Mouse (Mus musculus): Measurements from ENCODE around the gene Maml2. TPM values are rescaled to one million over a fixed set of nuclear protein-coding genes. Genes with fewer than 3 reads are reported as not detected.
"Not testable (repeated sequence)": the region's sequence is repeated elsewhere in the genome, so short reads cannot be mapped to it uniquely, and the experiment has no call there.

Maml2 gene
- polyA plus RNA-seq, 1 experiment from 2014 or later: 9.3 TPM

DNA sequence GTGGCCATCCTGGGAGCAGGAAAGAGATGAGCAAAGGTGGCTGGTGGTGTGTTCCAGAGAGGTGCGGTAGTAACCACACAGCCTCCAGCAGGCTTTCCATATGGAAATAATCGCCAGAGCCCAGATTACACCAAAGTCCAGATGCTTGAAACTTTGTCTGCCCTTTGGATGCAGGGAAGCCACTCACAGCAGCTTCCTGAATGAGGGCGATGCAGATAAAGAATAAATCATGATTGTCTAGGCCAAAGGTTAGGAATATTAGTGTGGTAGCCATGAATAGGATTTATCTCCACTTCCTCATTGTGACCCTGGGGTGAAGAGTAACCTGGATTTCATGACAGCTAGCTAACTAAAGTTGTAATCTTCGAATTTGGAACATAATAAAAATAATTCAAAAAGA, 407.2 kb downstream of the Maml2 start:
- Histone ChIP-seq H3K9me3 (no peaks in the 10 kb centered on the region), H3K4me1 (no peaks in the 10 kb centered on the region), H3K9ac (replicated peaks) (no peak overlapping the region), H3K27ac (replicated peaks) (no peak overlapping the region), H3K4me3 (no peak overlapping the region), H3K27me3 (no peaks in the 10 kb centered on the region), H3K4me2 (replicated peaks) (no peak overlapping the region), H3K36me3 (peaks cover 5% of the 10 kb centered on the region)
- 90% methylated on average over 4 of the region's 4 CpGs for WGBS
- no peak for ATAC-seq (replicated peaks)

GRCm38 (mm10) chr9:13707066-13707555, 409.4 kb downstream of the Maml2 start:
- Histone ChIP-seq H3K4me1 (no peaks in the 10 kb centered on the region), H3K27me3 (no peaks in the 10 kb centered on the region), H3K4me3 (no peak overlapping the region), H3K4me2 (replicated peaks) (no peak overlapping the region), H3K27ac (replicated peaks) (no peak overlapping the region), H3K9ac (replicated peaks) (no peak overlapping the region), H3K36me3 (peaks cover 5% of the 10 kb centered on the region), H3K9me3 (no peaks in the 10 kb centered on the region)
- no peak for ATAC-seq (replicated peaks)
- 48% methylated on average over 3 of the region's 3 CpGs for WGBS

DNA sequence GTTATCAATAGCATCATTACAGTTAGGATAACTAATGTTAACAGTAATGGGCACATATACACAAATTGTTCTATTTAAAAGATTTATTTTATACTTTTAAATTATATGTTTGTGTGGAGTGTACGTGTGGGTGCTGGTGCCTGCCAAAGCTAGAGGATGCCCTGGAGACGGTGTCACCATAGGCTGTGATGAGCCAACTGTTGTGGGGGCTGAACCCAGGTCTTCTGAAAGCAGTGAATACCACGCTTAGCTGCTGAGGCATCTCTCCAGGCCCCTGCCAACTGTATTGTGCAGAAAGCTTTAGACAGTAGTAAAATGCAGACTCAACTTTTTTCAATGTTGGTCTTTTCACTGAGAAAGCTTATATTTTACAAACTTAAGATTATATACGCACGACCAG, 411.7 kb downstream of the Maml2 start:
- Histone ChIP-seq H3K4me3 (no peak overlapping the region), H3K9ac (replicated peaks) (no peak overlapping the region)
- 80% methylated on average over 5 of the region's 5 CpGs for WGBS

DNA sequence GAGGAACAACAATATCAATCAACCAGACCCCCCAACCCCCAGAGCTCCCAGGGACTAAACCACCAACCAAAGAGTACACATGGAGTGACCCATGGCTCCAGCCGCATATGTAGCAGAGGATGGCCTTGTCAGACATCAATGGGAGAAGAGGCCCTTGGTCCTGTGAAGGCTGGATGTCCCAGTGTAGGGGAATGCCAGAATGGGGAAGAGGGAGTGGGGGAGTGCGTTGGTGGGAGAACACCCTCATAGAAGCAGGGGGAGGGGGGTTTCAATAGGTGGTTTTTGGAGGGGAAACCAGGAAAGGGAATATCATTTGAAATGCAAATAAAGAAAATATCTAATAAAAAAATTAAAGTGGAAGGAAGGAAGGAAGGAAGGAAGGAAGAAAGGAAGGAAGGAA, 418.1 kb downstream of the Maml2 start:
- 78% methylated on average over 2 of the region's 2 CpGs for WGBS
- not testable (repeated sequence) for ATAC-seq (replicated peaks)

More for the DNA sequence above, 411.7 kb downstream of the Maml2 start:
- ATAC-seq (replicated peaks): no peak
- Histone ChIP-seq H3K4me1 (no peaks in the 10 kb centered on the region), H3K9me3 (no peaks in the 10 kb centered on the region), H3K27ac (replicated peaks) (no peak overlapping the region), H3K27me3 (no peaks in the 10 kb centered on the region), H3K4me2 (replicated peaks) (no peak overlapping the region), H3K36me3 (no peaks in the 10 kb centered on the region; the same call in 1 of the 2 replicates)

GRCm38 (mm10) chr9:13716316-13717099, 418.8 kb downstream of the Maml2 start:
- H3K4me3 ChIP-seq: no peak overlapping the region
- H3K9ac ChIP-seq (replicated peaks): no peak overlapping the region
- no peaks in the 10 kb centered on the region; the same call in 1 of the 2 replicates for H3K4me1 ChIP-seq
- H3K36me3 ChIP-seq: no peaks in the 10 kb centered on the region
- no peaks in the 10 kb centered on the region for H3K9me3 ChIP-seq
- peak; percentile 87 for ATAC-seq (replicated peaks)
- H3K27ac ChIP-seq (replicated peaks): no peak overlapping the region
- H3K27me3 ChIP-seq: no peaks in the 10 kb centered on the region
- 24% methylated on average over 8 of the region's 8 CpGs for WGBS
- no peak overlapping the region for H3K4me2 ChIP-seq (replicated peaks)

More for the DNA sequence above, 418.1 kb downstream of the Maml2 start:
- not testable (repeated sequence) for H3K4me1 ChIP-seq; H3K27ac ChIP-seq (replicated peaks); H3K27me3 ChIP-seq; H3K4me2 ChIP-seq (replicated peaks); H3K9ac ChIP-seq (replicated peaks); H3K4me3 ChIP-seq; H3K36me3 ChIP-seq; H3K9me3 ChIP-seq

DNA sequence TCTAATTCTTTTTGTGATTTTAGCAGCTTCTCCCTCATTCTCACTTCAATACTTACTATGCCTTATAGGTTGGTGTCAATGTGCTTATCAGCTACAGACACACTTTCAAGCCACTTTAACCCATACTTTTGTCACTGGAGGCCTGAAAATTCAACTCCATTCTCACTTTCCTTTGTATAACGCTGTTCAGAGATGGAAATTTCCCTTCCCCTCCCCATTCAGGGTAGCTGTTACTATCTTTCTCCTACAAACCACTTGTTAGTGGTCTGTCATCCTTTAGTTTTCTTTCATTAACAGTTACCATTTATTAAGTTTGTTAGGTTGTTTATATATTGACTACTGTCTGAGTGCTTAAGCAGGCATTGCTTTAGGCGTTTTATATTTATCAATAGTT, 450.6 kb downstream of the Maml2 start, which contains the start of gene Mtmr2:
Gene Mtmr2, plus strand, starts transcription at position 7 of the 394 bp plus-strand sequence.
- peak within 1 kb of the TSS; percentile 61 for H3K4me2 ChIP-seq (replicated peaks)
- peak within 1 kb of the TSS; percentile 79 for H3K4me3 ChIP-seq
- H3K27me3 ChIP-seq: no peaks in the 10 kb centered on the region
- no peaks in the 10 kb centered on the region for H3K9me3 ChIP-seq
- peak within 1 kb of the TSS; percentile 93 for H3K9ac ChIP-seq (replicated peaks)
- peak; percentile 0; the same call in 1 of the 2 replicates for ATAC-seq (replicated peaks)
- WGBS: 38% methylated on average over 2 of the region's 2 CpGs
- peak within 1 kb of the TSS; percentile 87 for H3K27ac ChIP-seq (replicated peaks)
- peaks cover 24% of the 10 kb centered on the region for H3K4me1 ChIP-seq
- no peaks in the 10 kb centered on the region for H3K36me3 ChIP-seq

GRCm38 (mm10) chr9:13748798-13749674, 451.3 kb downstream of the Maml2 start:
- peak; percentile 100 for ATAC-seq (replicated peaks)
- 0 out of 2 replicates have a peak, but pooled peaks cover 3% of the 10 kb centered on the region for H3K9me3 ChIP-seq
- peak overlapping the region; percentile 61 for H3K4me2 ChIP-seq (replicated peaks)
- no peaks in the 10 kb centered on the region for H3K36me3 ChIP-seq
- peaks cover 24% of the 10 kb centered on the region for H3K4me1 ChIP-seq
- H3K27me3 ChIP-seq: no peaks in the 10 kb centered on the region
- WGBS: 1% methylated on average over 60 of the region's 60 CpGs
- peak overlapping the region; percentile 87 for H3K27ac ChIP-seq (replicated peaks)
- H3K9ac ChIP-seq (replicated peaks): peak overlapping the region; percentile 93
- H3K4me3 ChIP-seq: peak overlapping the region; percentile 79

DNA sequence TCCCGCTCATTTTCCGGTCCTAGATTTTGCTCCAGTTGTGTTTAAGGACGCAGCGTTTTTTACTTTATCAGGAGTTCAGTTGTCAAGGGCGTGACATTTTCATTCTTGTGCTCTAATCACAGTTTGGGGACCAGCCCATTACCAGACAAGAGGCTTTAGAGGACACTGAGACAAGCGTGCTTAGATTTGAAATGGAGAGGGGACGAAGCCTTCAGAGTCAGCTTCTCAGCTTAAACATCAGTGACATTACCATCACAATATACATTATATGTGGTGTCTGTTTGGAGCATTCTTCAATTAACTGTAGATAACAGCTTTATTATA, 451.9 kb downstream of the Maml2 start:
- H3K4me3 ChIP-seq: peak overlapping the region; percentile 79
- WGBS: 1% methylated on average over 7 of the region's 7 CpGs
- H3K27ac ChIP-seq (replicated peaks): peak overlapping the region; percentile 87; the same call in 1 of the 2 replicates
- H3K4me1 ChIP-seq: peaks cover 24% of the 10 kb centered on the region
- H3K9ac ChIP-seq (replicated peaks): peak overlapping the region; percentile 93
- ATAC-seq (replicated peaks): no peak
- H3K36me3 ChIP-seq: no peaks in the 10 kb centered on the region
- H3K9me3 ChIP-seq: 0 out of 2 replicates have a peak, but pooled peaks cover 3% of the 10 kb centered on the region
- H3K4me2 ChIP-seq (replicated peaks): peak overlapping the region; percentile 61
- H3K27me3 ChIP-seq: no peaks in the 10 kb centered on the region

- Histone ChIP-seq H3K4me1 (peaks cover 24% of the 10 kb centered on the region), H3K27ac (replicated peaks) (no peak overlapping the region), H3K36me3 (no peaks in the 10 kb centered on the region), H3K9me3 (0 out of 2 replicates have a peak, but pooled peaks cover 3% of the 10 kb centered on the region), H3K9ac (replicated peaks) (no peak overlapping the region), H3K4me2 (replicated peaks) (no peak overlapping the region), H3K4me3 (no peak overlapping the region), H3K27me3 (no peaks in the 10 kb centered on the region)
- ATAC-seq (replicated peaks): no peak
- WGBS: 79% methylated on average over 4 of the region's 4 CpGs
Observed at GRCm38 (mm10) chr9:13752543-13752942, 454.8 kb downstream of the Maml2 start.

Small RNAs within 50 kb of the gene (microRNA-seq; reads per million reads assigned to microRNA genes)
- gene Gm22643: not detected

Other genes with a start within 250 kb of the Maml2 start
- 13.2 and 13.6 TPM in 2 replicates for gene Jrkl, start 52.1 kb upstream of the Maml2 start, polyA plus RNA-seq (2015; fragmentation: Nextera tagmentation; extraction: Ambion mirVana)
- 10.9 and 11.0 TPM in 2 replicates for gene Ccdc82, start 51.0 kb upstream of the Maml2 start, polyA plus RNA-seq (2015; fragmentation: Nextera tagmentation; extraction: Ambion mirVana)
- not detected in 2 replicates for gene Gm17571, start 148.8 kb downstream of the Maml2 start, polyA plus RNA-seq (2015; fragmentation: Nextera tagmentation; extraction: Ambion mirVana)